Mouse (Mus musculus): ENCODE data around the gene Gm9803. TPM values are rescaled to one million over a fixed set of nuclear protein-coding genes. Genes with fewer than 3 reads are reported as not detected.
"Not testable (repeated sequence)": the region's sequence is repeated elsewhere in the genome, so short reads cannot be mapped to it uniquely, and the experiment has no call there.

Gm9803 gene
- 2.2 and 7.6 TPM in 2 replicates for total RNA-seq (2014; fragmentation: Nextera tagmentation)
- total RNA-seq (2017) = 3.0 and 41.1 TPM in 2 replicates

GRCm38 (mm10) chr10:43523931-43524330 lies at the start of gene Gm9803:
Gene Gm9803 (plus strand): TSS chr10:43524084.
- ATAC-seq (replicated peaks; ENCODE audit: low FRiP score, low TSS enrichment, poor library complexity, severe bottlenecking) = not testable (repeated sequence)

GRCm38 (mm10) chr10:43475376-43475775 lies 48.5 kb upstream of the Gm9803 start:
- ATAC-seq (replicated peaks; ENCODE audit: low FRiP score, low TSS enrichment, poor library complexity, severe bottlenecking) = no peak

GRCm38 (mm10) chr10:43477459-43477858 lies 46.4 kb upstream of the Gm9803 start:
- no peak for ATAC-seq (replicated peaks; ENCODE audit: low FRiP score, low TSS enrichment, poor library complexity, severe bottlenecking)

GRCm38 (mm10) chr10:43477865-43478681 lies 45.8 kb upstream of the Gm9803 start:
- ATAC-seq (replicated peaks; ENCODE audit: low FRiP score, low TSS enrichment, poor library complexity, severe bottlenecking) = 0 out of 2 replicates have a peak, but pooled peaks have one; percentile 53

GRCm38 (mm10) chr10:43478751-43479435 lies 45.0 kb upstream of the Gm9803 start, which contains the start of gene Bend3:
Gene Bend3 (plus strand): TSS chr10:43478831.
- ATAC-seq (replicated peaks; ENCODE audit: low FRiP score, low TSS enrichment, poor library complexity, severe bottlenecking) = 0 out of 2 replicates have a peak, but pooled peaks have one; percentile 14

- peak; percentile 80 for ATAC-seq (replicated peaks; ENCODE audit: low FRiP score, low TSS enrichment, poor library complexity, severe bottlenecking)
Measured at GRCm38 (mm10) chr10:43479436-43480157, 44.3 kb upstream of the Gm9803 start.

GRCm38 (mm10) chr10:43480227-43480849 lies 43.5 kb upstream of the Gm9803 start:
- no peak for ATAC-seq (replicated peaks; ENCODE audit: low FRiP score, low TSS enrichment, poor library complexity, severe bottlenecking)

- ATAC-seq (replicated peaks; ENCODE audit: low FRiP score, low TSS enrichment, poor library complexity, severe bottlenecking) = no peak
Measured at GRCm38 (mm10) chr10:43481179-43481578, 42.7 kb upstream of the Gm9803 start.

GRCm38 (mm10) chr10:43482021-43482420 lies 41.9 kb upstream of the Gm9803 start:
- ATAC-seq (replicated peaks; ENCODE audit: low FRiP score, low TSS enrichment, poor library complexity, severe bottlenecking) = no peak

GRCm38 (mm10) chr10:43483426-43483995 lies 40.4 kb upstream of the Gm9803 start:
- no peak for ATAC-seq (replicated peaks; ENCODE audit: low FRiP score, low TSS enrichment, poor library complexity, severe bottlenecking)

- no peak for ATAC-seq (replicated peaks; ENCODE audit: low FRiP score, low TSS enrichment, poor library complexity, severe bottlenecking)
Measured at GRCm38 (mm10) chr10:43485751-43486268, 38.1 kb upstream of the Gm9803 start.

GRCm38 (mm10) chr10:43487441-43488010 lies 36.4 kb upstream of the Gm9803 start:
- ATAC-seq (replicated peaks; ENCODE audit: low FRiP score, low TSS enrichment, poor library complexity, severe bottlenecking) = no peak

GRCm38 (mm10) chr10:43488258-43488657 lies 35.6 kb upstream of the Gm9803 start:
- no peak for ATAC-seq (replicated peaks; ENCODE audit: low FRiP score, low TSS enrichment, poor library complexity, severe bottlenecking)

- no peak for ATAC-seq (replicated peaks; ENCODE audit: low FRiP score, low TSS enrichment, poor library complexity, severe bottlenecking)
Measured at GRCm38 (mm10) chr10:43489139-43489538, 34.7 kb upstream of the Gm9803 start.

GRCm38 (mm10) chr10:43489550-43489949 lies 34.3 kb upstream of the Gm9803 start:
- ATAC-seq (replicated peaks; ENCODE audit: low FRiP score, low TSS enrichment, poor library complexity, severe bottlenecking) = no peak

GRCm38 (mm10) chr10:43490034-43490433 lies 33.9 kb upstream of the Gm9803 start:
- ATAC-seq (replicated peaks; ENCODE audit: low FRiP score, low TSS enrichment, poor library complexity, severe bottlenecking) = no peak

- ATAC-seq (replicated peaks; ENCODE audit: low FRiP score, low TSS enrichment, poor library complexity, severe bottlenecking) = no peak
Measured at GRCm38 (mm10) chr10:43490846-43491245, 33.0 kb upstream of the Gm9803 start.

- ATAC-seq (replicated peaks; ENCODE audit: low FRiP score, low TSS enrichment, poor library complexity, severe bottlenecking) = no peak
Measured at GRCm38 (mm10) chr10:43502599-43502998, 21.3 kb upstream of the Gm9803 start.

- ATAC-seq (replicated peaks; ENCODE audit: low FRiP score, low TSS enrichment, poor library complexity, severe bottlenecking) = no peak
Measured at GRCm38 (mm10) chr10:43504291-43504690, 19.6 kb upstream of the Gm9803 start.
